Mouse (Mus musculus): Measurements from ENCODE around the gene Bmf. TPM values are rescaled to one million over a fixed set of nuclear protein-coding genes. Genes with fewer than 3 reads are reported as not detected.
A peak's percentile ranks its signal among the peaks of the same experiment; 100 is the strongest.

The Bmf gene
- total and polyA plus RNA-seq, 2 experiments = 3.9 to 17.0 TPM

- 95% methylated on average over 3 of the region's 3 CpGs for WGBS
- Histone ChIP-seq H3K4me1 (ENCODE audit: control insufficient read depth, insufficient read depth, low read length) (peaks cover 34% of the 10 kb centered on the region), H3K27ac (replicated peaks; ENCODE audit: insufficient read depth, low read depth, low read length) (no peak overlapping the region), H3K79me2 (ENCODE audit: control insufficient read depth, insufficient read depth, low read length) (no peaks in the 10 kb centered on the region), H3K4me3 (ENCODE audit: insufficient read depth, low read depth, low read length) (no peak overlapping the region), H3K36me3 (ENCODE audit: control insufficient read depth, insufficient read depth, low read length) (no peaks in the 10 kb centered on the region), H3K9ac (ENCODE audit: low read depth, low read length) (no peak overlapping the region), H3K27me3 (ENCODE audit: control insufficient read depth, insufficient read depth, low read length) (no peaks in the 10 kb centered on the region)
- TF ChIP-seq CTCF (IDR thresholded peaks at IDR 0.05; ENCODE audit: low read depth, low read length) = no peak
- no peak for TF ChIP-seq POLR2A (IDR thresholded peaks at IDR 0.05; ENCODE audit: extremely low read depth, insufficient read depth, low read length)
- DNase-seq (ENCODE audit: extremely low read depth, low read depth, low spot score) = no peak
Measured at GRCm38 (mm10) chr2:118541716-118542115, 7.8 kb downstream of the Bmf start.

GRCm38 (mm10) chr2:118540691-118541117 is 8.8 kb downstream of the Bmf start:
- no peak for TF ChIP-seq CTCF (IDR thresholded peaks at IDR 0.05; ENCODE audit: low read depth, low read length)
- no peak for TF ChIP-seq POLR2A (IDR thresholded peaks at IDR 0.05; ENCODE audit: extremely low read depth, insufficient read depth, low read length)
- Histone ChIP-seq H3K79me2 (ENCODE audit: control insufficient read depth, insufficient read depth, low read length) (no peaks in the 10 kb centered on the region), H3K9ac (ENCODE audit: low read depth, low read length) (no peak overlapping the region), H3K36me3 (ENCODE audit: control insufficient read depth, insufficient read depth, low read length) (no peaks in the 10 kb centered on the region), H3K27me3 (ENCODE audit: control insufficient read depth, insufficient read depth, low read length) (no peaks in the 10 kb centered on the region), H3K4me1 (ENCODE audit: control insufficient read depth, insufficient read depth, low read length) (peaks cover 29% of the 10 kb centered on the region), H3K27ac (replicated peaks; ENCODE audit: insufficient read depth, low read depth, low read length) (peak overlapping the region; percentile 49), H3K4me3 (ENCODE audit: insufficient read depth, low read depth, low read length) (no peak overlapping the region)
- WGBS = 64% methylated on average over 6 of the region's 6 CpGs
- no peak for DNase-seq (ENCODE audit: extremely low read depth, low read depth, low spot score)

GRCm38 (mm10) chr2:118539881-118540516 is 9.5 kb downstream of the Bmf start:
- TF ChIP-seq CTCF (IDR thresholded peaks at IDR 0.05; ENCODE audit: low read depth, low read length) (no peak), POLR2A (IDR thresholded peaks at IDR 0.05; ENCODE audit: extremely low read depth, insufficient read depth, low read length) (no peak)
- 77% methylated on average over 9 of the region's 9 CpGs for WGBS
- H3K27ac ChIP-seq (replicated peaks; ENCODE audit: insufficient read depth, low read depth, low read length) = peak overlapping the region; percentile 49
- no peaks in the 10 kb centered on the region for H3K79me2 ChIP-seq (ENCODE audit: control insufficient read depth, insufficient read depth, low read length)
- no peak overlapping the region for H3K4me3 ChIP-seq (ENCODE audit: insufficient read depth, low read depth, low read length)
- peaks cover 24% of the 10 kb centered on the region for H3K4me1 ChIP-seq (ENCODE audit: control insufficient read depth, insufficient read depth, low read length)
- no peaks in the 10 kb centered on the region for H3K36me3 ChIP-seq (ENCODE audit: control insufficient read depth, insufficient read depth, low read length)
- H3K9ac ChIP-seq (ENCODE audit: low read depth, low read length) = no peak overlapping the region
- no peaks in the 10 kb centered on the region for H3K27me3 ChIP-seq (ENCODE audit: control insufficient read depth, insufficient read depth, low read length)
- DNase-seq (ENCODE audit: extremely low read depth, low read depth, low spot score) = no peak

- no peaks in the 10 kb centered on the region for H3K27me3 ChIP-seq (ENCODE audit: control insufficient read depth, insufficient read depth, low read length)
- peaks cover 17% of the 10 kb centered on the region for H3K4me1 ChIP-seq (ENCODE audit: control insufficient read depth, insufficient read depth, low read length)
- 83% methylated on average over 8 of the region's 8 CpGs for WGBS
- TF ChIP-seq POLR2A (IDR thresholded peaks at IDR 0.05; ENCODE audit: extremely low read depth, insufficient read depth, low read length) (no peak), CTCF (IDR thresholded peaks at IDR 0.05; ENCODE audit: low read depth, low read length) (no peak)
- no peak overlapping the region for H3K27ac ChIP-seq (replicated peaks; ENCODE audit: insufficient read depth, low read depth, low read length)
- no peaks in the 10 kb centered on the region for H3K79me2 ChIP-seq (ENCODE audit: control insufficient read depth, insufficient read depth, low read length)
- no peak overlapping the region for H3K4me3 ChIP-seq (ENCODE audit: insufficient read depth, low read depth, low read length)
- no peaks in the 10 kb centered on the region for H3K36me3 ChIP-seq (ENCODE audit: control insufficient read depth, insufficient read depth, low read length)
- no peak for DNase-seq (ENCODE audit: extremely low read depth, low read depth, low spot score)
- H3K9ac ChIP-seq (ENCODE audit: low read depth, low read length) = no peak overlapping the region
Measured at GRCm38 (mm10) chr2:118539040-118539439, 10.4 kb downstream of the Bmf start.

- Histone ChIP-seq H3K27me3 (ENCODE audit: control insufficient read depth, insufficient read depth, low read length) (no peaks in the 10 kb centered on the region), H3K4me3 (ENCODE audit: insufficient read depth, low read depth, low read length) (no peak overlapping the region), H3K4me1 (ENCODE audit: control insufficient read depth, insufficient read depth, low read length) (peaks cover 26% of the 10 kb centered on the region), H3K36me3 (ENCODE audit: control insufficient read depth, insufficient read depth, low read length) (no peaks in the 10 kb centered on the region), H3K9ac (ENCODE audit: low read depth, low read length) (no peak overlapping the region), H3K79me2 (ENCODE audit: control insufficient read depth, insufficient read depth, low read length) (no peaks in the 10 kb centered on the region), H3K27ac (replicated peaks; ENCODE audit: insufficient read depth, low read depth, low read length) (no peak overlapping the region)
- DNase-seq (ENCODE audit: extremely low read depth, low read depth, low spot score) = no peak
- TF ChIP-seq CTCF (IDR thresholded peaks at IDR 0.05; ENCODE audit: low read depth, low read length) = no peak
- no peak for TF ChIP-seq POLR2A (IDR thresholded peaks at IDR 0.05; ENCODE audit: extremely low read depth, insufficient read depth, low read length)
- 52% methylated on average over 4 of the region's 4 CpGs for WGBS
Measured at GRCm38 (mm10) chr2:118537226-118537625, 12.3 kb downstream of the Bmf start.

- no peak overlapping the region for H3K4me3 ChIP-seq (ENCODE audit: insufficient read depth, low read depth, low read length)
- no peaks in the 10 kb centered on the region for H3K79me2 ChIP-seq (ENCODE audit: control insufficient read depth, insufficient read depth, low read length)
- TF ChIP-seq POLR2A (IDR thresholded peaks at IDR 0.05; ENCODE audit: extremely low read depth, insufficient read depth, low read length) (no peak), CTCF (IDR thresholded peaks at IDR 0.05; ENCODE audit: low read depth, low read length) (no peak)
- no peak overlapping the region for H3K27ac ChIP-seq (replicated peaks; ENCODE audit: insufficient read depth, low read depth, low read length)
- H3K36me3 ChIP-seq (ENCODE audit: control insufficient read depth, insufficient read depth, low read length) = no peaks in the 10 kb centered on the region
- peaks cover 28% of the 10 kb centered on the region for H3K4me1 ChIP-seq (ENCODE audit: control insufficient read depth, insufficient read depth, low read length)
- no peak overlapping the region for H3K9ac ChIP-seq (ENCODE audit: low read depth, low read length)
- WGBS = 14% methylated on average over 8 of the region's 8 CpGs
- peak; percentile 55 for DNase-seq (ENCODE audit: extremely low read depth, low read depth, low spot score)
- no peaks in the 10 kb centered on the region for H3K27me3 ChIP-seq (ENCODE audit: control insufficient read depth, insufficient read depth, low read length)
Measured at GRCm38 (mm10) chr2:118536553-118536952, 12.9 kb downstream of the Bmf start.
